Mouse (Mus musculus) cerebellum, adult 2 months (tissue): ENCODE results near the gene Ap4m1.

Experiments
- CTCF ChIP-seq: fragments of 200-500 bp; IDR thresholded peaks from 2 replicates; pipeline ENCODE4 v1.5.1; 2011; ENCODE audit warnings: low read depth, mild to moderate bottlenecking, control low read depth, low read length, moderate library complexity, borderline replicate concordance; ENCODE audit not compliant: insufficient read depth
- POLR2A ChIP-seq: fragments of 200-500 bp; IDR thresholded peaks from 2 replicates; pipeline ENCODE4 v1.6.1; 2011; ENCODE audit warnings: low read length, control low read depth, borderline replicate concordance; ENCODE audit not compliant: insufficient read depth

DNA sequence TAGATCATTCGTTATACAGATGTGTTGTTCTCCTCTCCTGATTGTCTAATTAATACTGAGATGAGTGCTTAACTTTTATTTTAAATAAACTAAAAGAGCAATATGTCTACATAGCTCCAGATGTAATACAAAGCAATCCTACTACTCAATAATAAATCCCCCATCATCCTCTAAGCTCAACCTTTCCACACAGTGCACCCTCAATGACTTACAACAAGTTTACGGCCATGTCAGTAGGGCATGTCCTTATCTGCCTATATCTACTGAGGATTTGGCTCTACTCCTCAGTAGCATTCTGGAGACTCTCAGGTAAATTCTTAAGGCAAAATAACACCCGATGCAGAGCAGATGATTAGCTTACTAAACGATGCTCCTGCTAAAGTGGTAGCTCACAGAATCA is 36.1 kb downstream of the Ap4m1 start:
- TF ChIP-seq CTCF (no peak), POLR2A (no peak)
